ENCODE assay signal across 9 mouse cellular contexts in the genomic region with DNA sequence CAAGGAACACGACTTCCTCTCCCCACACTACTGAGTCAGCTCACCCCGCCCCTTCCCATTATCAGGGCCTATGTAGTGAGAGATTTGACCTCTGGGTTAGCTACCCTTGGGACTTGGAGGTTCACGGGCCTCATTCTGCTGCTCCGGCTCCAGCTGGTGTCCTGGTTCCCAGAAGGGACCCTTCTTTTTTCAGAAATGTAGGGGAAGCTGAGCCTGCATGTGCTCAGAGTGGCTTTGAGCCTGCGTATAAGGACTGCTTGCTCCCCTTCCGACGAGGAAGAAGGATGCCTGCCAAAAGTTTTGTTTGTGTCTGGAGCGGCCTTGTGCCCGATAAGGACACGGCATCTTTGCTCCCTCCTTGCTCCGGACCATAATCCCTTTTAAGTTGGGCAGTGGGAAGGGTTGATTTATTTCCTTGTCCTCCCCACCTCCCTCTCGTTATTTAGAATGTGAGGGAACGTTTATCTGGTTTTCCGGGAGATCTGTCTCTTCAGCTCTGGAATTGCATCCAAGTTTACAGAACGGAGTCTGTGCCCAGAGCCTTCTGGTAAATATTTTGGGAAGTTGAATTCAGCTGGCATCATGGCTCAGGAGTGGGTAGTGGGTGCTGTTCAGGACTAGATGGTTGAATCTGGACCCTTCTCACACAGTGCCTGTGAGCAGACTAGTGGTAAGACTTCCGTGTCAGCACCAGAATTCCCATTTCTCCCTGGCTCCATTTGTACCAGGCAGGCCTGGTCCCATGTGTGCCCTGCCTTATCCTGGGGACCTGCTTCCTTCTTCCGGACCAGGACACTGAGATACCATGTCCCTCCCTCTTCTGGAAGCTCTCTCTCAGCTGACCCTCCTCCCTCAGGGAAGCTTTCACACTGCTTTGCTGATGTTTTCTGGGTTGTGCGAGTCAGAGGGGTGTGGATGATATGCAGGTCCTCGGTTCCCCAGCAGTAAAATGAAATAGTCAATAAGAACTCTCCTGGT. TPM values are rescaled to one million over a fixed set of nuclear protein-coding genes. Genes with fewer than 3 reads are reported as not detected.
DNase-seq lines count a peak whose midpoint lies in the region; ATAC-seq lines count a peak whose summit lies in the region.
"Had no signal": no experiment of that assay in that cellular context is flagged by ENCODE, and none has a peak within 500 bp of the region (broad histone marks: within the 10 kb centered on the region; RNA-seq: fewer than 3 reads in every experiment).

No protein-coding gene starts in this region.

- no peaks in the 10 kb centered on the region for H3K27me3 ChIP-seq in neural tube, embryonic 11.5 days (ENCODE audit: control insufficient read depth, insufficient read depth, low read length)
- no peaks in the 10 kb centered on the region for H3K27me3 ChIP-seq in liver, embryonic 15.5 days
- H3K27me3 ChIP-seq: liver, embryonic 13.5 days had no signal

- no peak overlapping the region for H3K4me3 ChIP-seq in neural tube, embryonic 11.5 days (ENCODE audit: low read depth, low read length)
- no peak overlapping the region for H3K4me3 ChIP-seq in liver, embryonic 15.5 days (replicated peaks)
- H3K4me3 ChIP-seq: liver, embryonic 13.5 days had no signal

- 71% methylated on average over 19 of the region's 19 CpGs for WGBS in neural tube, embryonic 11.5 days
- 58% methylated on average over 19 of the region's 19 CpGs for WGBS in liver, embryonic 15.5 days (ENCODE audit: insufficient replicate concordance)

- H3K4me2 ChIP-seq in neural tube, embryonic 11.5 days (ENCODE audit: low read depth), result no peak overlapping the region
- no peak overlapping the region for H3K4me2 ChIP-seq in liver, embryonic 15.5 days
- H3K4me2 ChIP-seq: liver, embryonic 13.5 days had no signal

- no peaks in the 10 kb centered on the region for H3K36me3 ChIP-seq in neural tube, embryonic 11.5 days (ENCODE audit: control insufficient read depth, insufficient read depth, low read length)
- no peaks in the 10 kb centered on the region for H3K36me3 ChIP-seq in liver, embryonic 15.5 days (replicated peaks)
- H3K36me3 ChIP-seq: liver, embryonic 13.5 days had no signal

- no peak overlapping the region for H3K27ac ChIP-seq in neural tube, embryonic 11.5 days (ENCODE audit: low read depth, low read length)
- H3K27ac ChIP-seq in liver, embryonic 15.5 days (replicated peaks), result no peak overlapping the region
- H3K27ac ChIP-seq: liver, embryonic 13.5 days had no signal

- ATAC-seq in neural tube, embryonic 11.5 days (ENCODE audit: insufficient read depth, low FRiP score, low TSS enrichment), result no peak
- 0 out of 2 replicates have a peak, but pooled peaks have one; percentile 34 for ATAC-seq in liver, embryonic 15.5 days (ENCODE audit: insufficient read depth)

- H3K9me3 ChIP-seq in neural tube, embryonic 11.5 days (ENCODE audit: control insufficient read depth, low read length), result no peaks in the 10 kb centered on the region
- H3K9me3 ChIP-seq in liver, embryonic 15.5 days (replicated peaks), result no peaks in the 10 kb centered on the region
- H3K9me3 ChIP-seq: liver, embryonic 13.5 days had no signal

- H3K9ac ChIP-seq in neural tube, embryonic 11.5 days (ENCODE audit: low read length), result no peak overlapping the region
- no peak overlapping the region for H3K9ac ChIP-seq in liver, embryonic 15.5 days
- H3K9ac ChIP-seq: liver, embryonic 13.5 days had no signal

- DNase-seq in adrenal gland, adult 2 months, result peak; percentile 73
- no peak for DNase-seq in adrenal gland, adult 18-20 months (ENCODE audit: low spot score in 2 of 2)
- DNase-seq in neural tube, embryonic 11.5 days (ENCODE audit: low spot score), result peak; percentile 29
- no peak for DNase-seq in neural tube, embryonic 10.5 days (ENCODE audit: extremely low spot score, low spot score)
- DNase-seq in telencephalon, adult 2 months (ENCODE audit: low read depth, low spot score), result peak; percentile 26
- no peak for DNase-seq in cerebellum, adult 11 months
- DNase-seq in thymus, postnatal 25 days, result no peak
- DNase-seq: liver, embryonic 13.5 days had no signal

- no peaks in the 10 kb centered on the region; the same call in 1 of the 2 replicates for H3K4me1 ChIP-seq in neural tube, embryonic 11.5 days (ENCODE audit: control insufficient read depth, insufficient read depth, low read length)
- no peaks in the 10 kb centered on the region for H3K4me1 ChIP-seq in liver, embryonic 15.5 days (replicated peaks)
- H3K4me1 ChIP-seq: liver, embryonic 13.5 days had no signal

RNA-seq across cellular contexts. Expression of gene Nkd1, which starts 17.1 kb away (rescaled TPM):
- 10 to 100 TPM; 43.5 to 53.9 TPM for total RNA-seq in adrenal gland, adult 2 months (2021)
- 56.8 and 62.0 TPM in 2 replicates for polyA plus RNA-seq in adrenal gland, adult 2 months (2012; rRNA removed)
- 10 to 100 TPM; 29.0 to 33.1 TPM for total RNA-seq in adrenal gland, adult 18-20 months (2021)
- polyA plus RNA-seq in neural tube, embryonic 11.5 days (2014; fragmentation: Nextera tagmentation; extraction: Ambion mirVana), result 64.7 and 68.7 TPM in 2 replicates
- polyA plus RNA-seq in liver, embryonic 15.5 days (2015; fragmentation: Nextera tagmentation; extraction: Ambion mirVana), result 1.8 and 1.9 TPM in 2 replicates

Comparison
In these comparisons a context has a peak if more than half of its experiments do, and no peak if none do; other contexts are left out.
1. DNase-seq: peak in adrenal gland, adult 2 months (single experiment), neural tube, embryonic 11.5 days (single experiment) and telencephalon, adult 2 months (single experiment); none in adrenal gland, adult 18-20 months (0 of 2), neural tube, embryonic 10.5 days (single experiment), cerebellum, adult 11 months (single experiment) and thymus, postnatal 25 days (single experiment).
2. RNA of gene Nkd1, which starts 17.1 kb away (polyA plus RNA-seq): 64.7 to 68.7 TPM in neural tube, embryonic 11.5 days and 56.8 to 62.0 TPM in adrenal gland, adult 2 months; 1.8 to 1.9 TPM in liver, embryonic 15.5 days; every median in the first group is over 10 times any median in the second.